Mouse (Mus musculus) embryonic facial prominence, embryonic 11.5 days (tissue): Measurements from ENCODE around the gene Cdc37l1. TPM values are rescaled to one million over a fixed set of nuclear protein-coding genes. Genes with fewer than 3 reads are reported as not detected.
A peak's percentile ranks its signal among the peaks of the same experiment; 100 is the strongest.

Source experiments
- ATAC-seq: fragments of 200-750 bp; cut with Nextera tagmentation; replicated peaks from 2 replicates; pipeline ENCODE4 v1.8.0; 2017; ENCODE audit warnings: low read depth; ENCODE audit not compliant: insufficient number of reproducible peaks, low FRiP score, low TSS enrichment
- DNase-seq: peaks from one replicate; pipeline ENCODE4 v3.0.0-alpha.2; 2015; ENCODE audit warnings: low spot score
- H3K27ac ChIP-seq: fragments of 300-500 bp; sonication (generic); replicated peaks from 2 replicates; pipeline ENCODE4 v1.5.1; 2014; ENCODE audit warnings: mild to moderate bottlenecking, low read depth, low read length, control low read depth
- H3K27me3 ChIP-seq: fragments of 300-500 bp; sonication (generic); 2 replicates; pipeline ENCODE4 v1.6.1; 2014; ENCODE audit warnings: mild to moderate bottlenecking, low read length, moderate library complexity, mixed read lengths; ENCODE audit not compliant: control insufficient read depth, insufficient read depth
- H3K36me3 ChIP-seq: fragments of 300-500 bp; sonication (generic); replicated peaks from 2 replicates; pipeline ENCODE4 v1.6.1; 2014; ENCODE audit warnings: low read depth, mild to moderate bottlenecking, low read length, moderate library complexity, mixed read lengths; ENCODE audit not compliant: control insufficient read depth, insufficient read depth
- H3K4me1 ChIP-seq: fragments of 300-500 bp; sonication (generic); 2 replicates; pipeline ENCODE4 v1.6.1; 2014; ENCODE audit warnings: low read length, mixed read lengths; ENCODE audit not compliant: control insufficient read depth, insufficient read depth
- H3K4me2 ChIP-seq: fragments of 300-500 bp; sonication (generic); 2 replicates; pipeline ENCODE4 v1.6.1; 2014; ENCODE audit warnings: low read depth, mild to moderate bottlenecking, control low read depth, low read length, moderate library complexity
- H3K4me3 ChIP-seq: fragments of 300-500 bp; sonication (generic); 2 replicates; pipeline ENCODE4 v1.5.1; 2014; ENCODE audit warnings: low read depth, low read length, control low read depth
- H3K9ac ChIP-seq: fragments of 300-500 bp; sonication (generic); replicated peaks from 2 replicates; pipeline ENCODE4 v1.6.1; 2014; ENCODE audit warnings: mild to moderate bottlenecking, control low read depth, low read length
- H3K9me3 ChIP-seq: fragments of 300-500 bp; sonication (generic); replicated peaks from 2 replicates; pipeline ENCODE4 v1.6.1; 2016; ENCODE audit warnings: mild to moderate bottlenecking, low read length, inconsistent platforms, mixed read lengths; ENCODE audit not compliant: control insufficient read depth
- WGBS: fragments of 180-500 bp; shearing (Covaris S2); extraction: QIAGEN DNeasy Blood & Tissue Kit; methylation state at CpG from one replicate; pipeline ENCODE4 v1.1.7; 2014; 5-methylcytosine and 5-hydroxymethylcytosine counted together
- polyA plus RNA-seq: library from polyadenylated mRNA; unstranded; fragments of >200 nt; fragmentation: Nextera tagmentation; extraction: Ambion mirVana; gene quantifications from 2 replicates; pipeline ENCODE4 v1.2.1, GENCODE M21; 2014

The Cdc37l1 gene
- polyA plus RNA-seq, 1 experiment from 2014 or later = 39.8 TPM

DNA sequence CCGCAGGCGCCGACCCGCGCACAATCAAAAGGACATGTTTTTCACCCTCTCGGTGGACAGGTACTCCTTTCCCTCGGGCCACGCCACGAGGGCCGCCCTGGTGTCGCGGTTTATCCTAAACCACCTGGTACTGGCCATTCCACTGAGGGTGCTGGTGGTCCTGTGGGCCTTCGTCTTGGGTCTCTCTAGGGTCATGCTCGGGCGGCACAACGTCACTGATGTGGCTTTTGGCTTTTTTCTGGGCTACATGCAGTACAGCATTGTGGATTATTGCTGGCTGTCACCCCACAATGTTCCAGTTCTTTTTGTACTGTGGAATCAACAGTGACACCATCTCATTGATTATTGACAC is 25.6 kb upstream of the Cdc37l1 start:
- 6% methylated on average over 16 of the region's 16 CpGs for WGBS
- Histone ChIP-seq H3K4me1 (peaks cover 7% of the 10 kb centered on the region), H3K27me3 (no peaks in the 10 kb centered on the region), H3K9me3 (no peaks in the 10 kb centered on the region), H3K4me2 (peak overlapping the region; percentile 91), H3K36me3 (no peaks in the 10 kb centered on the region), H3K9ac (peak overlapping the region; percentile 75), H3K4me3 (peak overlapping the region; percentile 82), H3K27ac (no peak overlapping the region)
- ATAC-seq = peak; percentile 6; the same call in 1 of the 2 replicates
- DNase-seq = no peak

- Histone ChIP-seq H3K9ac (no peak within 1 kb of the TSS), H3K36me3 (no peaks in the 10 kb centered on the region), H3K27me3 (no peaks in the 10 kb centered on the region), H3K27ac (no peak within 1 kb of the TSS), H3K4me2 (no peak within 1 kb of the TSS), H3K4me3 (no peak within 1 kb of the TSS), H3K4me1 (peaks cover 7% of the 10 kb centered on the region), H3K9me3 (no peaks in the 10 kb centered on the region)
- 6% methylated on average over 11 of the region's 11 CpGs for WGBS
- ATAC-seq (0 out of 2 replicates have a peak, but pooled peaks have one; percentile 66), DNase-seq (peak; percentile 65)
Measured at GRCm38 (mm10) chr19:28967652-28968051, 22.5 kb upstream of the Cdc37l1 start, which contains the start of gene 4430402I18Rik. Gene 4430402I18Rik, minus strand, starts transcription at chr19:28967800.

- 67% methylated on average over 4 of the region's 4 CpGs for WGBS
- Histone ChIP-seq H3K27me3 (no peaks in the 10 kb centered on the region), H3K36me3 (no peaks in the 10 kb centered on the region), H3K9ac (no peak overlapping the region), H3K4me3 (no peak overlapping the region), H3K9me3 (no peaks in the 10 kb centered on the region), H3K4me1 (peaks cover 7% of the 10 kb centered on the region), H3K4me2 (no peak overlapping the region), H3K27ac (no peak overlapping the region)
- no peak for ATAC-seq
- no peak for DNase-seq
Measured at GRCm38 (mm10) chr19:28968178-28968577, 22.0 kb upstream of the Cdc37l1 start.

DNA sequence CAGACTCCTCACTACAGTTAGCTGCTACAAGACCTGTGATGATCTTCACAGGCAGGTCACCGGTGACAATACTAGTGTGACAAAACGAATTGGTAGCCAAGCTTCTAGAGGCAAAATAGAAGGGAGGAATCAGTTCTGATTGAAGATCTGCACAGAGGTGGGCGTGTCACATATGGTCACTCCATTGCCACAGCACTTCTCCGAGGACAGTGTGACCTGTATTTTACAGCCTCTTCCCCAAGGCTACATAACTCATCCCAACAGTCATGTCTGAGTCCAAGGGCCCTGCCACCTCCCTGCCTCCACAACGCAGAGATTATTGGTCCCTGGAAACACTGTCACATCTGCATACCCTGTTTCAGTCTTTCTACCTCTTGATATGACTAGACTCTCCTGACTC is 20.9 kb upstream of the Cdc37l1 start:
- Histone ChIP-seq H3K27ac (no peak overlapping the region), H3K4me1 (peaks cover 6% of the 10 kb centered on the region), H3K27me3 (no peaks in the 10 kb centered on the region), H3K4me2 (no peak overlapping the region), H3K4me3 (no peak overlapping the region), H3K36me3 (no peaks in the 10 kb centered on the region), H3K9ac (no peak overlapping the region), H3K9me3 (no peaks in the 10 kb centered on the region)
- WGBS = 84% methylated on average over 5 of the region's 5 CpGs
- ATAC-seq = no peak
- DNase-seq = no peak

GRCm38 (mm10) chr19:28970251-28970650 is 19.9 kb upstream of the Cdc37l1 start:
- Histone ChIP-seq H3K4me3 (no peak overlapping the region), H3K9me3 (no peaks in the 10 kb centered on the region), H3K9ac (no peak overlapping the region), H3K27me3 (peaks cover 4% of the 10 kb centered on the region), H3K4me1 (no peaks in the 10 kb centered on the region), H3K4me2 (no peak overlapping the region), H3K27ac (no peak overlapping the region), H3K36me3 (no peaks in the 10 kb centered on the region)
- DNase-seq = no peak
- no peak for ATAC-seq
- WGBS = 61% methylated on average over 11 of the region's 11 CpGs

DNA sequence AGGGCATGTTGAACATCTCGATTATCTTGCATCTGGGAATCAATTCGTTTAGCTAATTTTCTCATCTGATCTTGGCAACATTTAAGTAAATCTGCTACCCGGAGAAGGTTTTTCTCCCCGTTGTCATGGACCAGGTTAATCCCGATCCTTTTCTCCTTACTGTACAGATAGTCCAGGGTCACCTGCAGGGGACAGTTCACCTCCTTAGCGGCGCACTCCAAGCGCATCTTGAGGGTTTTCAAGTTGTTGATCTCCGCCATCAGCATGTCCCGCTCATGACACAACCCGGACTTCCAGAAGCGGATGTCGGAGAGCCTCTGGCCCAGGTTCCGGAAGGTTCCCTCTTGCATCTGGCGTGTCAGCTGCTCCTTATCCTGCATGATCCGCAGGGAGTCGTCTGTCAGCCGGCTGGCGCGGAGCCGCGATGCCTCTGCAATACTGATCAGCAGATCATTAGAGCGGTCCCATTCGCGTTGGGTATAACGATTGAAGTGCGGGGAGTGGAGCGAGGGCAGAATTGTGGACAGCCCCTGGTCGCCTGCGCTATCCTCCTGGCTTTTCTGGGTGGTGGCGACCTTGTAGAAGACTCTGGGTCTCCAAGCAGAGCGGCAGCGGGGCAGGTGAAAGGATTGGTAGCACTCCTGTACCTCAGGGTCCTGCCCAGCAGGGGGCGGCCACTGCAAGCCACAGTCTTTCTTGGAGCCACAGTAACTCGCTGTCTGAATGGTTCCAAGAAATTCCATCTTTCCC is 15.1 kb upstream of the Cdc37l1 start:
- Histone ChIP-seq H3K27me3 (peaks cover 4% of the 10 kb centered on the region), H3K9me3 (no peaks in the 10 kb centered on the region), H3K4me1 (no peaks in the 10 kb centered on the region), H3K4me3 (peak overlapping the region; percentile 30), H3K9ac (peak overlapping the region; percentile 10; the same call in 1 of the 2 replicates), H3K36me3 (no peaks in the 10 kb centered on the region), H3K4me2 (peak overlapping the region; percentile 58), H3K27ac (no peak overlapping the region)
- 19% methylated on average over 35 of the region's 35 CpGs for WGBS
- peak; percentile 84 for DNase-seq
- ATAC-seq = peak; percentile 56; the same call in 1 of the 2 replicates

- Histone ChIP-seq H3K9ac (no peak overlapping the region), H3K27ac (no peak overlapping the region), H3K4me2 (no peak overlapping the region), H3K27me3 (no peaks in the 10 kb centered on the region), H3K9me3 (no peaks in the 10 kb centered on the region), H3K4me3 (no peak overlapping the region), H3K36me3 (no peaks in the 10 kb centered on the region), H3K4me1 (no peaks in the 10 kb centered on the region)
- ATAC-seq (no peak), DNase-seq (no peak)
- WGBS = 74% methylated on average over 7 of the region's 7 CpGs
Measured at GRCm38 (mm10) chr19:28982617-28983016, 7.5 kb upstream of the Cdc37l1 start.

DNA sequence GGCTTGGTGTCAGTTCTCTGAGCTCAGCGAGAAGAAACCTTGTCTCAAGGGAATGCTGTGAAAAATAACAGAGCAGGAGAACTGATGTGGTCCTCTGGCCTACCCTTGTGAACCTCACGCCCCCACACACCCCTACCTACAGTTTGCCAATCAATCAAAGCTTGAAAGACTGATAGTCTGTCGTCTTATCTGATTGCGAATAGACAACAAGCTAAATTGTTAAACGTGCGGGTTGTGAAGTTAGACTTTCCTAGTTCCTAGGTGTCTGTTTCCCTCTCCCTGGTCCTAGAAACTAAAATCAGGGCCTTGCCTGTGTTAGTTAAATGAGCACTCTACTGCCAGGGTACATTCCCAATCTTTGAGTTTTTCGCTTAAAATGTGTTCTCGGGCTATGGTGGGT is 637 bp upstream of the Cdc37l1 start:
- Histone ChIP-seq H3K27ac (no peak overlapping the region), H3K4me3 (peak overlapping the region; percentile 92), H3K36me3 (no peaks in the 10 kb centered on the region), H3K9ac (peak overlapping the region; percentile 90), H3K27me3 (no peaks in the 10 kb centered on the region), H3K4me1 (no peaks in the 10 kb centered on the region), H3K9me3 (no peaks in the 10 kb centered on the region), H3K4me2 (peak overlapping the region; percentile 73)
- WGBS = 74% methylated on average over 8 of the region's 8 CpGs
- ATAC-seq = no peak
- no peak for DNase-seq
